Mouse (Mus musculus) yolk sac, embryonic 10.5 days (tissue): Measurements from ENCODE around the gene Catsper3.

Source experiments
- DNase-seq: peaks from one replicate; pipeline ENCODE4 v3.0.0-alpha.2; 2017; ENCODE audit warnings: low spot score

Catsper3 gene

GRCm38 (mm10) chr13:55852205-55852604, 67.8 kb downstream of the Catsper3 start:
- DNase-seq: no peak

- no peak for DNase-seq
Measured at GRCm38 (mm10) chr13:55855793-55856192, 71.4 kb downstream of the Catsper3 start.

DNA sequence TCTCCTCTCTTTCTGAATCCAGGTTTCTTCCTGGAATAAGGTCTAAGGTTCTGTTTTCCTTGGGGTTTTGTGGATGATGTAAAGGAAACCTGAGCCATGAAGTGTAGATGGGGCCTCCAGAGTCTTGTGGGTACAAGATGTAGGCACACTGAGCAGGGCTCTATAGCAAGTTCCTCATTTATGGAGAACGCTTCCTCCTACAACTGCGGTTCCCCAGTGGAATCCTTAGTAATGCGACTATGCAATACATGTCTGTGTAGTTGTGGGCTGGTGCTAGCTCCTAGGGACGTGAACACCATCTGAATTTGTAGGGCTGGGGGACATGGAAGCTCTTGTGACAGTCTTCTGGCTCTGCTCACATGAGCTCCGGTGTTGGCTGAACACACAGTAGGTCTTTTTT, 74.1 kb downstream of the Catsper3 start:
- no peak for DNase-seq
